Mouse (Mus musculus) olfactory bulb, adult 2 months (tissue): ENCODE measurements at regions not wholly inside any gene's neighbourhood (a gene's known extent, or its start where the extent isn't known, plus 50 kb on each side); places are given as distances from the start of the nearest gene placed in this dataset.

ENCODE experiments used
- CTCF ChIP-seq: fragments of 200-500 bp; IDR thresholded peaks from 2 replicates; pipeline ENCODE4 v1.5.1; 2012; ENCODE audit warnings: low read depth, mild to moderate bottlenecking, low read length, moderate library complexity; ENCODE audit not compliant: insufficient read depth
- POLR2A ChIP-seq: fragments of 200-500 bp; IDR thresholded peaks from 2 replicates; pipeline ENCODE4 v1.6.1; 2012; ENCODE audit warnings: mild to moderate bottlenecking, low read depth, low read length, moderate library complexity; ENCODE audit not compliant: insufficient read depth

GRCm38 (mm10) chr3:34740110-34740509 lies 89.9 kb downstream of the Sox2 start:
- TF ChIP-seq POLR2A (no peak), CTCF (no peak)
